Mouse (Mus musculus) stomach, postnatal 0 days (tissue): ENCODE measurements at regions not wholly inside any gene's neighbourhood (a gene's known extent, or its start where the extent isn't known, plus 50 kb on each side); places are given as distances from the start of the nearest gene placed in this dataset.

Experiments used
- CTCF ChIP-seq: IDR thresholded peaks from 2 replicates; pipeline ENCODE4 v1.5.1; 2016; ENCODE audit warnings: antibody characterized with exemption, low read depth, mild to moderate bottlenecking, moderate library complexity
- EP300 ChIP-seq: optimal IDR thresholded peaks from 2 replicates; pipeline ENCODE3; 2016; ENCODE audit warnings: antibody characterized with exemption

GRCm38 (mm10) chr1:91716836-91717235, 84.4 kb upstream of the Twist2 start:
- TF ChIP-seq CTCF (no peak), EP300 (no peak)
